ENCODE assay signal across 10 mouse cellular contexts in genomic region chr5:65958597-65958996, GRCm38 (mm10). TPM values are rescaled to one million over a fixed set of nuclear protein-coding genes. Genes with fewer than 3 reads are reported as not detected.
A peak's percentile ranks its signal among the peaks of the same experiment; 100 is the strongest.
DNase-seq lines count a peak whose midpoint lies in the region; ATAC-seq lines count a peak whose summit lies in the region.
"Had no signal": no experiment of that assay in that cellular context is flagged by ENCODE, and none has a peak within 500 bp of the region (broad histone marks: within the 10 kb centered on the region; RNA-seq: fewer than 3 reads in every experiment).

No protein-coding gene starts in this region.

- no peak overlapping the region for H3K9ac ChIP-seq in neural tube, embryonic 11.5 days (ENCODE audit: low read length)
- H3K9ac ChIP-seq: embryonic facial prominence, embryonic 12.5 days had no signal

- H3K4me3 ChIP-seq in neural tube, embryonic 11.5 days (ENCODE audit: low read depth, low read length), result no peak overlapping the region
- H3K4me3 ChIP-seq: embryonic facial prominence, embryonic 12.5 days had no signal

- intact Hi-C loops in gastrocnemius, postnatal 36 days (cut with DNase I), result no loop called here
- intact Hi-C loops in heart, postnatal 36 days (cut with DNase I), result no loop called here

- no peak overlapping the region for H3K4me2 ChIP-seq in neural tube, embryonic 11.5 days (ENCODE audit: low read depth)
- H3K4me2 ChIP-seq: embryonic facial prominence, embryonic 12.5 days had no signal

- no peak overlapping the region for H3K27ac ChIP-seq in neural tube, embryonic 11.5 days (ENCODE audit: low read depth, low read length)
- H3K27ac ChIP-seq: embryonic facial prominence, embryonic 12.5 days had no signal

- ATAC-seq in neural tube, embryonic 11.5 days (ENCODE audit: insufficient read depth, low FRiP score, low TSS enrichment), result no peak

- H3K27me3 ChIP-seq in neural tube, embryonic 11.5 days (ENCODE audit: control insufficient read depth, insufficient read depth, low read length), result no peaks in the 10 kb centered on the region
- H3K27me3 ChIP-seq: embryonic facial prominence, embryonic 12.5 days had no signal

- 6% methylated on average over 4 of the region's 4 CpGs for WGBS in neural tube, embryonic 11.5 days

- peak; percentile 57 for DNase-seq in gastrocnemius, postnatal 10 days
- DNase-seq in gastrocnemius, postnatal 36 days, result no peak
- peak; percentile 40 for DNase-seq in neural tube, embryonic 11.5 days (ENCODE audit: low spot score)
- no peak for DNase-seq in neural tube, embryonic 10.5 days (ENCODE audit: extremely low spot score, low spot score)
- DNase-seq in T-cell, adult 2 months (ENCODE audit: low spot score), result peak; percentile 59
- DNase-seq in heart, postnatal 36 days, result peak; percentile 19 to 55
- peak; percentile 23 for DNase-seq in retina, postnatal 7 days (ENCODE audit: low read depth, low spot score)
- no peak for DNase-seq in Muller cell, postnatal 12 days (ENCODE audit: inconsistent ontology term)

- H3K9me3 ChIP-seq in neural tube, embryonic 11.5 days (ENCODE audit: control insufficient read depth, low read length), result no peaks in the 10 kb centered on the region
- H3K9me3 ChIP-seq: embryonic facial prominence, embryonic 12.5 days had no signal

- no peaks in the 10 kb centered on the region; the same call in 1 of the 2 replicates for H3K4me1 ChIP-seq in neural tube, embryonic 11.5 days (ENCODE audit: control insufficient read depth, insufficient read depth, low read length)
- H3K4me1 ChIP-seq: embryonic facial prominence, embryonic 12.5 days had no signal

- no peaks in the 10 kb centered on the region for H3K36me3 ChIP-seq in neural tube, embryonic 11.5 days (ENCODE audit: control insufficient read depth, insufficient read depth, low read length)
- H3K36me3 ChIP-seq: embryonic facial prominence, embryonic 12.5 days had no signal

RNA-seq across cellular contexts. Expression of gene Chrna9, which starts 23.9 kb away (rescaled TPM):
- 10 to 100 TPM in 1 of 2 experiments, 1 to 10 TPM in 1; 7.2 to 16.1 TPM for total RNA-seq in gastrocnemius, postnatal 10 days (2021)
- total RNA-seq in gastrocnemius, postnatal 36 days (2021), result 10 to 100 TPM; 12.6 to 19.5 TPM
- polyA plus RNA-seq in neural tube, embryonic 11.5 days (2014; fragmentation: Nextera tagmentation; extraction: Ambion mirVana), result 0.47 and 0.57 TPM in 2 replicates
- total RNA-seq in heart, postnatal 36 days (2021), result not detected
- total RNA-seq: layer of hippocampus, postnatal 25 days had no signal

RNA-seq across cellular contexts. Expression of gene 9130230L23Rik, which starts 45.5 kb away (rescaled TPM):
- under 1 TPM in 1 of 2 experiments, not detected in 1; 0.23 TPM for total RNA-seq in gastrocnemius, postnatal 10 days (2021)
- total RNA-seq in gastrocnemius, postnatal 36 days (2021), result not detected
- polyA plus RNA-seq in neural tube, embryonic 11.5 days (2014; fragmentation: Nextera tagmentation; extraction: Ambion mirVana), result 0.38 TPM in 1 of 2 replicates, not detected in the other
- not detected for total RNA-seq in heart, postnatal 36 days (2021)
- total RNA-seq: layer of hippocampus, postnatal 25 days had no signal
- polyA plus RNA-seq: embryonic facial prominence, embryonic 12.5 days had no signal

Comparison
In these comparisons a context has a peak if more than half of its experiments do, and no peak if none do; other contexts are left out.
1. DNase-seq: peak in gastrocnemius, postnatal 10 days (single experiment), neural tube, embryonic 11.5 days (single experiment), T-cell, adult 2 months (single experiment), heart, postnatal 36 days (2 of 2) and retina, postnatal 7 days (single experiment); none in gastrocnemius, postnatal 36 days (0 of 2), neural tube, embryonic 10.5 days (single experiment) and Muller cell, postnatal 12 days (single experiment).
2. RNA of gene Chrna9, which starts 23.9 kb away (total RNA-seq): 12.6 to 19.5 TPM in gastrocnemius, postnatal 36 days and 7.2 to 16.1 TPM in gastrocnemius, postnatal 10 days; not detected in heart, postnatal 36 days; every median in the first group is over 4 times any median in the second.